Mouse (Mus musculus) kidney, adult 18-20 months (tissue): ENCODE measurements at regions not wholly inside any gene's neighbourhood (a gene's known extent, or its start where the extent isn't known, plus 50 kb on each side); places are given as distances from the start of the nearest gene placed in this dataset.
A peak's percentile ranks its signal among the peaks of the same experiment; 100 is the strongest.
"Not testable (repeated sequence)": the region's sequence is repeated elsewhere in the genome, so short reads cannot be mapped to it uniquely, and the experiment has no call there.

Source experiments
- DNase-seq: peaks from one replicate; pipeline ENCODE4 v3.0.0; 2021

- no peak for DNase-seq
Measured at GRCm38 (mm10) chr13:98438206-98438605, 53.6 kb downstream of the Gm10320 start.

GRCm38 (mm10) chr13:98436961-98437360 lies 54.8 kb downstream of the Gm10320 start:
- no peak for DNase-seq

GRCm38 (mm10) chr13:98435245-98435975 lies 56.4 kb downstream of the Gm10320 start:
- no peak for DNase-seq

GRCm38 (mm10) chr13:98429851-98430250 lies 62.0 kb downstream of the Gm10320 start:
- no peak for DNase-seq

DNA sequence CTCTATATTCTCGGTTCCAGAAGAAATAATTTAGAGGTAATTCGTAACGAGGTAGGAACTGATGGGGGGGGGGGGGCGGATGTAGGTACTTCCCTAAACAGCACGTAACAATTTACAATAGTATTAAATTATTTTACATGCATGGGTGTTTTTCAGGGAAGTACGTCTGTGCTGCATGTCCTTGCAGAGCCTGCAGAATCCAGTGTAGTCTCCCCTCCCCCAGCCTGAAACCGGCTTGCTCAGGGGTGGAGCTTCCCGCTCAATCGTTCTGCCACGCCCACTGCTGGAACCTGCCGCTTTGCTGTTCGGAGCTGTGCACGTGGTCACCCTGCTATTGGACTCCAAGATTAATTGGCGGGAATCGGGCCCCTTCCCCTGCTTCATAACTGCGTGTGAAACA lies 64.1 kb downstream of the Gm10320 start:
- not testable (repeated sequence) for DNase-seq

DNA sequence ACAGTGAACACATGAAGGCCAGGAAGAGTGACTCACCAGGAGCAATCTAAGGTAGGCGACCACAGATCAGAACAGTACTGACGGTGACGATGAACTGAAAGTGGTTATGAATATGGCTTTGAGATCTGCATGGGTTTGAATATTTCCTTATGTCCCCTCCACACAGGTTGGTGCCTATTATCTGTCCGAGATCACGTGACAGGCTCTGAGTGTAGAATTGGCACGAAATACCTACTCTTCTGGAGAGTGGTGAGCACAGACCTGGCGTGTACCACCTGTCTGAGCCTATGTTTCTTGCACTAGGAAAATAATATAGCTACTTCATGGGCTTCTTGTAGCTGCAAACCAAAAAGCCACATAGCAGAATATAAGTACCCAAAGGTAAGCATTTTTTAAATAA lies 66.8 kb downstream of the Gm10320 start:
- DNase-seq, result no peak

- no peak for DNase-seq
Measured at GRCm38 (mm10) chr13:98424000-98424399, 67.8 kb downstream of the Gm10320 start.

DNA sequence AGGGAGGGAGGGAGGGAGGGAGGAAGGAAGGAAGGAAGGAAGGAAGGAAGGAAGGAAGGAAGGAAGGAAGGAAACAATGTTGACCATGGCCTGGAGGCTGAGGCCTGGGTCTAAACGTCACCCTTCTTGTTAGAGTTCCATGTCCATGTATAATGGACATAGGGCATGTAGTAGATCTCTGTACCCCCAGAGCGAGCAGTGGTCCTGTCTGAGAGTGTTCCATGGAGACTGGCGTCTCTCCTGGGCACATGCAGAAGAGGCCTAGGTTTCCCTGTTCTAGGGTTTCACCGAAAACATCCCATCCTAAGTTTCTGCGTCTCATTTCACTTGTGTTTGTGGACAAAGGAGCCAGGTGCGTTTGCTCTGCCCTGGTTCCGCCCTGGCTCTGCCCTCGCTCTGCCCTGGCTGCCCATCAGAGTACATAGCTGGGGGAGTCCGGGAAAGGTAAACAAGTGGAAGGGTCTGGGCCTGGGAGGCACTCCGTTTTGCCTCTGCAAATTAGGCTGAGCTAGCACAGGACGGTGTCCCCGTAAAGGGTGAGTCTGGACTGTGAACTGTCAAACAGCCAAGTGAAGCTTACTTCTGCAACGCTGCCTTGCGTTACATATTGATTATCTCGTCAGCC lies 66.5 kb downstream of the Foxd1 start:
- no peak for DNase-seq

DNA sequence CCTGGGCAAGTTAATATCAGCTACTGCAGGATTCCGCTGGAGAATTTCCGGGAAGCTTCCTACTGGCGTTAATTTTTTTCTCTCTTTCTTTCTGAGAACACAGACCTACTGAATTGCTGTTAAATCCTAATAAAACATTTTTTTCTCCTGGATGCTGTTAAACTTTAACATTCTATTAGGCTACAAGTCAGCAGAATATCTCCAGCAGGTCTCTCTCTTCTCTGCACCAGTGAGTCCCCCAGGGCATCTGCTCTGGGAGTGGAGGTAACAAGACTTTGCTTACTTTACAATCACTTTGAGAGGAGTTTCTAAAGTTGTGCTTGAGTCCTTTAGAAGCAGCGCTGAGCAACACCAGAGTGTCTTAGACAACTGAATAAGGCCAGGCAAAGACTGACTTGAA lies 63.7 kb downstream of the Foxd1 start:
- DNase-seq, result no peak

DNA sequence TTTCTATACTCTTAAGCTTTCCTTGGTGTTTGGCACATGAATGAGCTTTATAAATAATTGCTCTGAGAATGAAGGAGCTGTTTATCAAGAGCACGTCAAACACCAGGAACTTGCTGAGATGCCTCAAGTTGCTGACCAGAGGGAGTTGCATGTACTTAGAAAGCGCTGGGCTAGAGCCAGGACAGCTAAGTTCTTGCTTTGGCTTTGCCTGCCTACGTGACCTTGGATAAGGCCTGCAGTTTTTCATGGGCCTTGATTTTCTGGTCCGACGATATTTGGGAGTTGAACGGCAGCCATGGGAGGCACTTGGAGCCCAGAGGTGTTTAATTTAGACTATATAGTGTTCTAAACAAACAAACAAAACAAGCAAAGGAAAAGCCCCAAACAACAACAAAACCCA lies 62.4 kb downstream of the Foxd1 start:
- DNase-seq, result no peak

DNA sequence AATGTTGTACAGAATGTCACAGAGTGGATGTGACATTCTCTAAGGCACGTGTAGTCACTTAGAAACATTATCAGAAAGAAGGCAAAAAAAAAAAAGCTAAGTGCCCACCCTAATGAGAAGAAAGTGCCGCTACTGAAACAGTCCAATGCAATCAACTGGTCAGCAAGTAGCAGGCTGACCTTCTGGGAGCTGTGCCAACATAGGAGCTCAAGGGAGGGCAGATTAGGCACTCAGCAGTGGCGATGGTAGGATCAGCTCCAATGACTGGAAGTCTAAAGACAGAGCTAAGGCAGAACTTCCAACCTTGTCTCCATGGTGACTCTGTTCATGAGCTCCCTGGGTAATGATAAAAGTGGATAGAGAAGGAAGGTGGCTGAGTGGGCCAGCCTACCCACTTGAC lies 60.8 kb downstream of the Foxd1 start:
- DNase-seq, result peak; percentile 53

DNA sequence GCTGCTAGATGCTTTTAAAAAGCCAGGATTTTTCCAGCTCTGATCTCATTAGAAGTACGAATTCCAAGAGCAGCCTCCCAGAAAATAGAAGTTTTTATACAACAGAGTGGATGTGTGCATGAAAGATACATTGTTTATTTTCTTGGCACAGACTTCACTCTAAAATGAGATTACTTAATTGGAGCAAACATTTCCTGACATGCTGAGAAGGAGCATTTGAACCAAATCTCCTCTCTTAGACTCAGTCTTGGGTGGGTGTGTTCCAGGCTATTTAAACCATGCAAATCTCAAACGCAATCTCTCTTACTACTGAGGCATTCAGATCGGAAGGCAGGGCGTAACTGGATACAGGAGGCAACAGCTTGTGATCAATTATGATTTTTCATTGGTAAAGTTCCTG lies 59.2 kb downstream of the Foxd1 start:
- DNase-seq, result no peak
